Mouse (Mus musculus): ENCODE measurements around the gene Lce1g. TPM values are rescaled to one million over a fixed set of nuclear protein-coding genes. Genes with fewer than 3 reads are reported as not detected.

Lce1g gene
- not detected for polyA plus RNA-seq (2014; fragmentation: Illumina TruSeq; extraction: RNeasy Lipid Tissue Mini Kit (QIAGEN cat#74804); ENCODE audit: low read depth, low replicate concordance)

GRCm38 (mm10) chr3:92752238-92752637, at the start of gene Lce1g:
TSS of gene Lce1g (minus strand) at chr3:92752338.

GRCm38 (mm10) chr3:92790414-92790813, 38.3 kb upstream of the Lce1g start, which contains the start of gene Lce1j:
TSS of gene Lce1j (minus strand) at chr3:92790514.

DNA sequence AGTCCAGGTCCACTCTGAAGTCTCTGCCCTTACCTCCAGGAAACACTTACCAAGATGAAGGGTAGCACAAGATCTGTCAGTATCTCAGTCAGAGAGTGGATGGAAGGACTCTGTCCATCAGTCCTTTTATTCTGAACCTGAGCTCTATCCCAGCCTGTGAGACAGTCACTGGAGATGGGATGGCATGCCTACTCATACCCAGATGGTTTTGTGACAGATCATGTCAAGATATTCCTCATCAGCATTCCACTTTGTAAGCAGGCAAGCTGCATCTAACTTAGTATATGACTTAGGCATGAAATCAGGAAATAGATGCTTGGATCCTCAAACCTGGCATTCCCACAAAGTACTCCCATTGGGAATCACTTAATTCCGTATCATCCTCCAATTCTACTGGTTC, 26.7 kb upstream of the Lce1g start, which contains the start of gene Lce1i:
Gene Lce1i (minus strand): TSS at position 101 of the 400 bp plus-strand sequence.

GRCm38 (mm10) chr3:92764965-92765364, 12.8 kb upstream of the Lce1g start, which contains the start of gene Lce1h:
TSS of gene Lce1h (minus strand) at chr3:92765065.

DNA sequence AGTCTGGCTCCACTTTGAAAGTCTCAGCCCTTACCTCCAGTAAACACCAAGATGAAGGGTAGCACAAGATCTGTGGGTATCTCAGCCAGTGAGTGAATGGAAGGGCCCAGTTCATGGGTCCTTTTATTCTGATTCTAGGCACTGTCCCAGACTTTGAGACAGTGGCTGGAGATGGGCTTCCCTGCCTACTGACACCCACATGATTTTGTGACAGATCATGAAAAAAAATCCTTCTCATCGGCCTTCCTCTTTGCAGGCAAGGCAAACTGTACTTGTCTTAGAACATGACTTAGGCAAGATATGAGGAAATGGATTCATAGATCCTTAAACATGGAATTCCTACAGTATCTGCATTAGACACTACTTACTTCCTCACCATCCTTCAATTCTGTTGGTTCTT, 13.1 kb downstream of the Lce1g start, which contains the start of gene Gm38119:
Gene Gm38119 (minus strand): TSS at position 101 of the 400 bp plus-strand sequence.

DNA sequence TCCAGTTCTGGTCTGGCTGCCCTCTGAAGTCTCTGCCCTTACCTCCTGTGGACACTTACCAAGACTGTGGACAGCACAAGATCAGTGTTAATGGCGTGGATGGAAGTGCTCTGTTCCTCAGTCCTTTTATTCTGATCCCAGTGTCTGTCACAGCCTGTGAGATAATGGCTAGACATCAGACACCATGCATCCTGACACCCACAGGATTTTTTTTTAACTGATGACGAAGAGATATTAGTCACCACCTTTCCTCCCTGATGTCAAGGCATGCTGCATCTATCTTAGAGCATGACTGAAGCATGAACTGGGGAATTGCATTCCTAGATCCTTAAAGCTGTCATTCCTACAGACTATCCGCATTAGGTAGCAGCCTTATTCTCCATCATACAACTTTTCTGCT, 31.9 kb downstream of the Lce1g start, which contains the start of gene Lce1f:
Gene Lce1f (minus strand): TSS at position 101 of the 400 bp plus-strand sequence.

GRCm38 (mm10) chr3:92708974-92709373, 43.2 kb downstream of the Lce1g start, which contains the start of gene Lce1e:
TSS of gene Lce1e (minus strand) at chr3:92709074.

Other genes with a start within 250 kb of the Lce1g start
- not detected for gene 2310046K23Rik, start 217.8 kb downstream of the Lce1g start, polyA plus RNA-seq (2014; fragmentation: Illumina TruSeq; extraction: RNeasy Lipid Tissue Mini Kit (QIAGEN cat#74804); ENCODE audit: low read depth, low replicate concordance)
- gene Ivl, start 178.6 kb downstream of the Lce1g start, polyA plus RNA-seq (2014; fragmentation: Illumina TruSeq; extraction: RNeasy Lipid Tissue Mini Kit (QIAGEN cat#74804); ENCODE audit: low read depth, low replicate concordance) = not detected
- not detected for gene Smcp, start 163.3 kb downstream of the Lce1g start, polyA plus RNA-seq (2014; fragmentation: Illumina TruSeq; extraction: RNeasy Lipid Tissue Mini Kit (QIAGEN cat#74804); ENCODE audit: low read depth, low replicate concordance)
- not detected for gene 2210017I01Rik, start 144.8 kb downstream of the Lce1g start, polyA plus RNA-seq (2014; fragmentation: Illumina TruSeq; extraction: RNeasy Lipid Tissue Mini Kit (QIAGEN cat#74804); ENCODE audit: low read depth, low replicate concordance)
- not detected for gene Lce6a, start 130.7 kb downstream of the Lce1g start, polyA plus RNA-seq (2014; fragmentation: Illumina TruSeq; extraction: RNeasy Lipid Tissue Mini Kit (QIAGEN cat#74804); ENCODE audit: low read depth, low replicate concordance)
- gene Lce1a1, start 104.0 kb downstream of the Lce1g start, polyA plus RNA-seq (2014; fragmentation: Illumina TruSeq; extraction: RNeasy Lipid Tissue Mini Kit (QIAGEN cat#74804); ENCODE audit: low read depth, low replicate concordance) = not detected
- gene Lce1b, start 95.4 kb downstream of the Lce1g start, polyA plus RNA-seq (2014; fragmentation: Illumina TruSeq; extraction: RNeasy Lipid Tissue Mini Kit (QIAGEN cat#74804); ENCODE audit: low read depth, low replicate concordance) = not detected
- not detected for gene Lce1a2, start 82.0 kb downstream of the Lce1g start, polyA plus RNA-seq (2014; fragmentation: Illumina TruSeq; extraction: RNeasy Lipid Tissue Mini Kit (QIAGEN cat#74804); ENCODE audit: low read depth, low replicate concordance)
- gene Lce1c, start 73.1 kb downstream of the Lce1g start, polyA plus RNA-seq (2014; fragmentation: Illumina TruSeq; extraction: RNeasy Lipid Tissue Mini Kit (QIAGEN cat#74804); ENCODE audit: low read depth, low replicate concordance) = not detected
- gene Lce1d, start 65.1 kb downstream of the Lce1g start, polyA plus RNA-seq (2014; fragmentation: Illumina TruSeq; extraction: RNeasy Lipid Tissue Mini Kit (QIAGEN cat#74804); ENCODE audit: low read depth, low replicate concordance) = not detected
- gene Lce1e, start 43.3 kb downstream of the Lce1g start, polyA plus RNA-seq (2014; fragmentation: Illumina TruSeq; extraction: RNeasy Lipid Tissue Mini Kit (QIAGEN cat#74804); ENCODE audit: low read depth, low replicate concordance) = not detected
- not detected for gene Lce1f, start 32.0 kb downstream of the Lce1g start, polyA plus RNA-seq (2014; fragmentation: Illumina TruSeq; extraction: RNeasy Lipid Tissue Mini Kit (QIAGEN cat#74804); ENCODE audit: low read depth, low replicate concordance)
- gene Gm38119, start 13.2 kb downstream of the Lce1g start, polyA plus RNA-seq (2014; fragmentation: Illumina TruSeq; extraction: RNeasy Lipid Tissue Mini Kit (QIAGEN cat#74804); ENCODE audit: low read depth, low replicate concordance) = not detected
- gene Lce1h, start 12.7 kb upstream of the Lce1g start, polyA plus RNA-seq (2014; fragmentation: Illumina TruSeq; extraction: RNeasy Lipid Tissue Mini Kit (QIAGEN cat#74804); ENCODE audit: low read depth, low replicate concordance) = not detected
- gene Lce1i, start 26.6 kb upstream of the Lce1g start, polyA plus RNA-seq (2014; fragmentation: Illumina TruSeq; extraction: RNeasy Lipid Tissue Mini Kit (QIAGEN cat#74804); ENCODE audit: low read depth, low replicate concordance) = not detected
- not detected for gene Lce1j, start 38.2 kb upstream of the Lce1g start, polyA plus RNA-seq (2014; fragmentation: Illumina TruSeq; extraction: RNeasy Lipid Tissue Mini Kit (QIAGEN cat#74804); ENCODE audit: low read depth, low replicate concordance)
- gene Lce1k, start 55.6 kb upstream of the Lce1g start, polyA plus RNA-seq (2014; fragmentation: Illumina TruSeq; extraction: RNeasy Lipid Tissue Mini Kit (QIAGEN cat#74804); ENCODE audit: low read depth, low replicate concordance) = not detected
- not detected for gene Kprp, start 74.9 kb upstream of the Lce1g start, polyA plus RNA-seq (2014; fragmentation: Illumina TruSeq; extraction: RNeasy Lipid Tissue Mini Kit (QIAGEN cat#74804); ENCODE audit: low read depth, low replicate concordance)
- not detected for gene Lce1l, start 98.9 kb upstream of the Lce1g start, polyA plus RNA-seq (2014; fragmentation: Illumina TruSeq; extraction: RNeasy Lipid Tissue Mini Kit (QIAGEN cat#74804); ENCODE audit: low read depth, low replicate concordance)
- not detected for gene 2310050C09Rik, start 117.9 kb upstream of the Lce1g start, polyA plus RNA-seq (2014; fragmentation: Illumina TruSeq; extraction: RNeasy Lipid Tissue Mini Kit (QIAGEN cat#74804); ENCODE audit: low read depth, low replicate concordance)
- gene Lce3a, start 173.9 kb upstream of the Lce1g start, polyA plus RNA-seq (2014; fragmentation: Illumina TruSeq; extraction: RNeasy Lipid Tissue Mini Kit (QIAGEN cat#74804); ENCODE audit: low read depth, low replicate concordance) = not detected
- gene Lce3b, start 180.6 kb upstream of the Lce1g start, polyA plus RNA-seq (2014; fragmentation: Illumina TruSeq; extraction: RNeasy Lipid Tissue Mini Kit (QIAGEN cat#74804); ENCODE audit: low read depth, low replicate concordance) = not detected
- gene Lce3c, start 192.1 kb upstream of the Lce1g start, polyA plus RNA-seq (2014; fragmentation: Illumina TruSeq; extraction: RNeasy Lipid Tissue Mini Kit (QIAGEN cat#74804); ENCODE audit: low read depth, low replicate concordance) = not detected
- gene Lce3d, start 205.1 kb upstream of the Lce1g start, polyA plus RNA-seq (2014; fragmentation: Illumina TruSeq; extraction: RNeasy Lipid Tissue Mini Kit (QIAGEN cat#74804); ENCODE audit: low read depth, low replicate concordance) = not detected
- not detected for gene Lce3e, start 214.7 kb upstream of the Lce1g start, polyA plus RNA-seq (2014; fragmentation: Illumina TruSeq; extraction: RNeasy Lipid Tissue Mini Kit (QIAGEN cat#74804); ENCODE audit: low read depth, low replicate concordance)
- gene Lce3f, start 239.9 kb upstream of the Lce1g start, polyA plus RNA-seq (2014; fragmentation: Illumina TruSeq; extraction: RNeasy Lipid Tissue Mini Kit (QIAGEN cat#74804); ENCODE audit: low read depth, low replicate concordance) = not detected